ENCODE assay signal across 24 mouse cellular contexts in genomic region chr5:21483275-21483674, GRCm38 (mm10). TPM values are rescaled to one million over a fixed set of nuclear protein-coding genes. Genes with fewer than 3 reads are reported as not detected.
"Had no signal": no experiment of that assay in that cellular context is flagged by ENCODE, and none has a peak within 500 bp of the region (broad histone marks: within the 10 kb centered on the region; RNA-seq: fewer than 3 reads in every experiment).

No protein-coding gene starts in this region.

- H3K27ac ChIP-seq: kidney, postnatal 0 days; left cerebral cortex, adult 2 months; liver, embryonic 14.5 days; midbrain, embryonic 13.5 days; neural tube, embryonic 12.5 days; neural tube, embryonic 15.5 days; stomach, postnatal 0 days had no signal

- H3K4me3 ChIP-seq: left cerebral cortex, adult 2 months; lung, embryonic 15.5 days; midbrain, embryonic 13.5 days; neural tube, embryonic 12.5 days; neural tube, embryonic 15.5 days had no signal

- H3K9me3 ChIP-seq: lung, embryonic 15.5 days; midbrain, embryonic 13.5 days; neural tube, embryonic 12.5 days; neural tube, embryonic 15.5 days had no signal

- H3K9ac ChIP-seq: liver, embryonic 14.5 days; liver, postnatal 0 days; lung, embryonic 15.5 days; midbrain, embryonic 13.5 days; neural tube, embryonic 12.5 days; neural tube, embryonic 15.5 days had no signal

- H3K4me1 ChIP-seq: lung, embryonic 15.5 days had no signal

- H3K27me3 ChIP-seq: lung, embryonic 15.5 days; midbrain, embryonic 13.5 days; neural tube, embryonic 12.5 days; neural tube, embryonic 15.5 days had no signal

- ATAC-seq: intestine, postnatal 0 days; liver, postnatal 0 days; midbrain, embryonic 13.5 days had no signal

- DNase-seq: kidney, adult 2 months; kidney, postnatal 36 days; layer of hippocampus, postnatal 36 days; left cerebral cortex, postnatal 4 days; liver; liver, postnatal 0 days; lung, postnatal 10 days; lung, postnatal 4 days; right cerebral cortex, adult 18-20 months; right cerebral cortex, postnatal 14 days; right cerebral cortex, postnatal 4 days; thymus, adult 2 months; thymus, postnatal 14 days; thymus, postnatal 4 days had no signal

- H3K36me3 ChIP-seq: lung, embryonic 15.5 days; midbrain, embryonic 13.5 days; neural tube, embryonic 12.5 days; neural tube, embryonic 15.5 days had no signal

- H3K4me2 ChIP-seq: lung, embryonic 15.5 days; midbrain, embryonic 13.5 days; neural tube, embryonic 12.5 days; neural tube, embryonic 15.5 days had no signal

RNA-seq across cellular contexts. Expression of gene Ccdc146, which starts 58.8 kb away (rescaled TPM):
- polyA plus RNA-seq: kidney, adult 2 months; kidney, embryonic 14.5 days; thymus, adult 2 months had no signal
